Mouse (Mus musculus) heart, postnatal 4 days (tissue): ENCODE results near the gene Rps5. TPM values are rescaled to one million over a fixed set of nuclear protein-coding genes. Genes with fewer than 3 reads are reported as not detected.
"Not testable (repeated sequence)": the region's sequence is repeated elsewhere in the genome, so short reads cannot be mapped to it uniquely, and the experiment has no call there.

Experiments used
- DNase-seq: peaks from one replicate; pipeline ENCODE4 v3.0.0; 2021
- total RNA-seq, 2 experiments: library from RNA; stranded (reverse); gene quantifications; 2 replicates each; pipeline ENCODE4 v1.2.3; 2021

Rps5 gene
- total RNA-seq, 2 experiments from 2014 or later: 857 to 895 TPM

GRCm38 (mm10) chr7:12927693-12928589 is 5.9 kb downstream of the Rps5 start:
- peak; percentile 52 for DNase-seq

- DNase-seq: no peak
These were observed 11.6 kb downstream of the Rps5 start for GRCm38 (mm10) chr7:12933615-12934140.

GRCm38 (mm10) chr7:12934808-12935207 is 12.7 kb downstream of the Rps5 start:
- DNase-seq: no peak

- not testable (repeated sequence) for DNase-seq
These were observed 15.2 kb downstream of the Rps5 start for GRCm38 (mm10) chr7:12937254-12937803.

- no peak for DNase-seq
These were observed 18.5 kb downstream of the Rps5 start for GRCm38 (mm10) chr7:12940599-12940998.

GRCm38 (mm10) chr7:12943488-12943887 is 21.4 kb downstream of the Rps5 start:
- DNase-seq: no peak

GRCm38 (mm10) chr7:12949032-12949871 is 27.2 kb downstream of the Rps5 start:
- DNase-seq: peak; percentile 90

- DNase-seq: no peak
These were observed 27.8 kb downstream of the Rps5 start for GRCm38 (mm10) chr7:12949872-12950229.

- no peak for DNase-seq
These were observed 32.8 kb downstream of the Rps5 start for GRCm38 (mm10) chr7:12954896-12955295.

- DNase-seq: no peak
These were observed 35.4 kb downstream of the Rps5 start for GRCm38 (mm10) chr7:12957511-12957910.

GRCm38 (mm10) chr7:12958948-12959347 is 36.9 kb downstream of the Rps5 start:
- no peak for DNase-seq

- no peak for DNase-seq
These were observed 37.6 kb downstream of the Rps5 start for GRCm38 (mm10) chr7:12959718-12960117.

GRCm38 (mm10) chr7:12961511-12962141 is 39.5 kb downstream of the Rps5 start:
- peak; percentile 59 for DNase-seq

- DNase-seq: peak; percentile 90
These were observed 43.6 kb downstream of the Rps5 start, which contains the start of gene Zfp324 for GRCm38 (mm10) chr7:12965678-12966091. Gene Zfp324 (plus strand): TSS chr7:12965838.

- peak; percentile 66 for DNase-seq
These were observed 44.2 kb downstream of the Rps5 start for GRCm38 (mm10) chr7:12966104-12966845.

- no peak for DNase-seq
These were observed 48.8 kb downstream of the Rps5 start for GRCm38 (mm10) chr7:12970906-12971305.

Other genes starting within 250 kb of the Rps5 start
- not detected for gene Vmn2r55, start 237.3 kb upstream of the Rps5 start, total RNA-seq
- gene Vmn2r56, start 187.3 kb upstream of the Rps5 start, total RNA-seq: under 1 TPM in 1 of 2 experiments, not detected in 1; 0.02 TPM
- 1 to 10 TPM; 4.0 to 4.6 TPM for gene Zscan18, start 118.7 kb upstream of the Rps5 start, total RNA-seq
- 10 to 100 TPM in 1 of 2 experiments, 1 to 10 TPM in 1; 9.2 to 10.3 TPM for gene Zfp329, start 103.4 kb upstream of the Rps5 start, total RNA-seq
- gene Zfp110, start 87.5 kb upstream of the Rps5 start, total RNA-seq: 10 to 100 TPM; 21.5 to 22.4 TPM
- gene Zfp128, start 41.1 kb upstream of the Rps5 start, total RNA-seq: 1 to 10 TPM; 3.3 to 4.3 TPM
- 1 to 10 TPM; 7.1 to 7.3 TPM for gene Zscan22, start 24.5 kb upstream of the Rps5 start, total RNA-seq
- gene Rnf225, start 5.1 kb downstream of the Rps5 start, total RNA-seq: under 1 TPM; 0.38 to 0.67 TPM
- 1 to 10 TPM; 4.9 to 5.4 TPM for gene Zfp324, start 43.5 kb downstream of the Rps5 start, total RNA-seq
- 1 to 10 TPM; 3.3 to 4.3 TPM for gene Zfp446, start 55.6 kb downstream of the Rps5 start, total RNA-seq
- gene Slc27a5, start 75.9 kb downstream of the Rps5 start, total RNA-seq: not detected
- 100 to 1,000 TPM; 240 to 249 TPM for gene Trim28, start 76.8 kb downstream of the Rps5 start, total RNA-seq
- gene Zbtb45, start 87.7 kb downstream of the Rps5 start, total RNA-seq: 10 to 100 TPM; 11.0 to 12.1 TPM
- 100 to 1,000 TPM; 114 to 129 TPM for gene Chmp2a, start 112.5 kb downstream of the Rps5 start, total RNA-seq
- 100 to 1,000 TPM; 193 to 202 TPM for gene Ube2m, start 116.0 kb downstream of the Rps5 start, total RNA-seq
- 1 to 10 TPM; 1.2 TPM for gene Mzf1, start 132.5 kb downstream of the Rps5 start, total RNA-seq
- gene Vmn1r85, start 172.9 kb downstream of the Rps5 start, total RNA-seq: not detected
- not detected for gene Vmn1r86, start 197.6 kb downstream of the Rps5 start, total RNA-seq
- not detected for gene Vmn1r87, start 217.9 kb downstream of the Rps5 start, total RNA-seq
- gene Vmn1r88, start 237.3 kb downstream of the Rps5 start, total RNA-seq: under 1 TPM; 0.07 to 0.12 TPM